Mouse (Mus musculus): ENCODE measurements around the gene Eps15. TPM values are rescaled to one million over a fixed set of nuclear protein-coding genes. Genes with fewer than 3 reads are reported as not detected.
A peak's percentile ranks its signal among the peaks of the same experiment; 100 is the strongest.

Gene Eps15
- total RNA-seq (2014; fragmentation: Nextera tagmentation) (149 and 169 TPM in 2 replicates), total RNA-seq (2017) (80.8 and 99.9 TPM in 2 replicates)

- ATAC-seq (replicated peaks; ENCODE audit: low FRiP score, low TSS enrichment, poor library complexity, severe bottlenecking), result peak; percentile 88
Measured at GRCm38 (mm10) chr4:109279689-109280458, at the start of gene Eps15. Eps15 (plus strand) TSS chr4:109280268.

DNA sequence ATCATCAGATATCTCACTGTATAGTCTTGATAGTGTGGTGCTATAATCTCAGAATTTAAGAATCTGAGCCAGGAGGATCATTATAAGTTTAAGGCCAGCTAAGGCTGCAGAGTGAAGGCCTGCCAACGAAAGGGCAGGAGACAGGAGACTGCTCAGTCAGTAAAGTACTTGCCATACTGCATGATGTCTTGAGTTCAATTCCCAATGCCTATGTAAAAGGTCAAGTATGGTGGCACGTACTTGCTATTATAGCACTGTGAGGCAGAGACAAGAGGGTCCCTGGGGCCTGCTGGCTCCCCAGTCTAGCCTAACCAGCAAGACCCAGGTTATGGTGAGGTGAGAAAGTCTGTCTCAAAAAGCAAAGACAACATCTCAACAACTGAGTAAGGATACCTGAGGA is 45.9 kb upstream of the Eps15 start, which contains the start of gene Calr4:
TSS of gene Calr4 (plus strand) at position 301 of the 400 bp plus-strand sequence.
- ATAC-seq (replicated peaks; ENCODE audit: low FRiP score, low TSS enrichment, poor library complexity, severe bottlenecking), result no peak

GRCm38 (mm10) chr4:109234806-109235350 is 45.2 kb upstream of the Eps15 start:
- no peak for ATAC-seq (replicated peaks; ENCODE audit: low FRiP score, low TSS enrichment, poor library complexity, severe bottlenecking)

- ATAC-seq (replicated peaks; ENCODE audit: low FRiP score, low TSS enrichment, poor library complexity, severe bottlenecking), result no peak
Measured at GRCm38 (mm10) chr4:109236186-109236879, 43.7 kb upstream of the Eps15 start.

DNA sequence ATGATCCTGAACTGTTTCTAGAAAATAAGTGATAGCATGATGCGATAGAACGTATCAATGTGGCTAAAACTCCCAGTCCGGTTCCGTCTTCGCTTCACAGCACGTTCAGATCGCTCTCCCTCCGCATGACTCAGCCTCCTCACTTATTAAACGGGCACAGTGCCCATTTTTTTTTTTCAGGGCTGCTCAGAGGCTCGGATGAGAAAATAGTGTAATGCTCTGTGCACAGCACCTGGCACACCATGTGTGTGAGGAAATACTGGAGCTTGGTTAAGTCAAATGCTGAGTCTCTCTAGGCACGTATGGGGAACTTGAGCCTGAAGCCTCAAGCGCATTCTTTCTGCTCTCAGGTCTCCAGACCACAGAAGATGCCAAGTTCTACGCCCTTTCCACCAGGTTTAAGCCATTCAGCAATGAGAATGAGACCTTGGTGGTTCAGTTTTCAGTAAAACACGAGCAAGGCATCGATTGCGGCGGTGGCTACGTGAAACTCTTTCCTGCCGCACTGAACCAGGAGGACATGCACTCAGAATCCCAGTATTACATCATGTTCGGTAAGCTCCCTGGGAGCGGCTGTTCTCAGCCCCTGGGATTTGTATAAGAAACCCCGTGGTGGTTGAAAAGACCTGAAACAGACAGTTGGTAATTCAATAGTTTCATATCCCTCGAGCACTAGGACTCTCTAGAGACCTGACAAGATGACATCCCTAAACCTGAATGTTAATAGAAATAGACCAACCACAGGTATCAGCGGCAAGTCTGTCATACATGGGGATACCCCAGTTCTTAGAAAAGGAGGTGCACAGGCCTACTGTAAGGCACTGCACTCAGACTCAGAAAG is 41.4 kb upstream of the Eps15 start:
- no peak for ATAC-seq (replicated peaks; ENCODE audit: low FRiP score, low TSS enrichment, poor library complexity, severe bottlenecking)

GRCm38 (mm10) chr4:109241221-109241620 is 38.8 kb upstream of the Eps15 start:
- no peak for ATAC-seq (replicated peaks; ENCODE audit: low FRiP score, low TSS enrichment, poor library complexity, severe bottlenecking)

DNA sequence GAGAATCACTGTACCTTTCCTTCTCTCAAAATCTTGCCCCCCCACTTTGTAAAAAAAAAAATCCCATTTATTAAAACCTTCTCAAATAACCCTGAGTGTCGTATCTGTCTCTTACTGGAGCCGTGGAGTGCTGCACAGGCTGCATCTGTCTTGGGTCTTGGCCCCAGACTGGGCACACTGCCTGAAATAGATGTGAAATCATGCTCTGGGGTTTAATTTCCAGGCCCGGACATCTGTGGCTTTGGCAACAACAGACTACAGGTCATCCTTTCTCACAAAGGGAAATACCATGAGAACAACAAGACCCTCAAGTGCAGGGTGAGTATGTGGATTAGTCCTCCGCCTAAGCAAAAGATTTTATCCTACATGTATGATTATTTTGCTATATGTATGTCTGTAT is 38.1 kb upstream of the Eps15 start:
- ATAC-seq (replicated peaks; ENCODE audit: low FRiP score, low TSS enrichment, poor library complexity, severe bottlenecking), result no peak

DNA sequence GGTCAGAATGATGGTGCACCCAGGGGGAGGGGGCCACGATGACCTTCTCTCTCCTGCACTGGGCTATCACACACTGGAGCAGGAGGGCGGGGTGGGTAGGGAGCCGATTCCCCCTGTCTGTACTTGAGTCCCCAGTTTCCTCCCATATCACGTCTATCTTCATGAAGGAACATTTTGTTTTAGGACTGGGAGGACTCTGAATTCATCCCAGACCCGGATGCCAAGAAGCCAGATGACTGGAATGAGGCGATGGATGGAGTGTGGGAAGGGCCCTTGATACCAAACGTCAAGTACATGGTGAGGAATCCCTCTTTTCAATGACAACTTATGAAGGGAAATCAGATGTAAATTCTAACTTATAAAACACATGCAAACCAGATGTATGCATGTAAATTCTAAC is 35.6 kb upstream of the Eps15 start:
- ATAC-seq (replicated peaks; ENCODE audit: low FRiP score, low TSS enrichment, poor library complexity, severe bottlenecking), result no peak

DNA sequence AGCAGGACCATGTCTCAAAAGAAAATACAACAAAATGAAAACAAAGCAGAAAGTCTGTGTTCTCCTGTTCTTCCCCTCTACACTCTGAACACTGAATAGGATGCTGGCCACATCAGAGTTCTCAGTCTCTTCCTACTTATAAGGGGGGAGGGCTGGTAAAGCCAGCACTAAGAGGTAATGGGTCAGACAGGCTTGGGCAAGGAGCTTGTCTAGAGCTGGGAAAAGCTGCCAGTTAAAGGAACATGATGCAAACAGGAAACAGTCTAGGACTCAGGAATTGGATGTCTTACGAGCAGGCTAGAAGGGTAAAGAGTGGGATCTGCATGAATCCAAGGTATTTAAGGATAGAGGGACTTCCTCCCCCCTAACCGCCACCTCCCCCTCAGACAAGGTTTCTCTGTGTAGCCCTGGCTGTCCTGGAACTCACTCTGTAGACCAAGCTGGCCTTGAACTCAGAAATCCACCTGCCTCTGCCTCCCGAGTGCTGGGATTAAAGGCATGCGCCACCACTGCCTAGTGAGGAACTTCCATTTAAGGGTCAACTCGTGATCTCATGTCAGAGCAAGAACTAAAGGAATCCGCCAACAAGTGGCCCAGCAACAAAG is 35.0 kb upstream of the Eps15 start:
- ATAC-seq (replicated peaks; ENCODE audit: low FRiP score, low TSS enrichment, poor library complexity, severe bottlenecking), result no peak

- peak; percentile 63 for ATAC-seq (replicated peaks; ENCODE audit: low FRiP score, low TSS enrichment, poor library complexity, severe bottlenecking)
Measured at GRCm38 (mm10) chr4:109251605-109252004, 28.5 kb upstream of the Eps15 start.

- no peak for ATAC-seq (replicated peaks; ENCODE audit: low FRiP score, low TSS enrichment, poor library complexity, severe bottlenecking)
Measured at GRCm38 (mm10) chr4:109252199-109252598, 27.9 kb upstream of the Eps15 start.

DNA sequence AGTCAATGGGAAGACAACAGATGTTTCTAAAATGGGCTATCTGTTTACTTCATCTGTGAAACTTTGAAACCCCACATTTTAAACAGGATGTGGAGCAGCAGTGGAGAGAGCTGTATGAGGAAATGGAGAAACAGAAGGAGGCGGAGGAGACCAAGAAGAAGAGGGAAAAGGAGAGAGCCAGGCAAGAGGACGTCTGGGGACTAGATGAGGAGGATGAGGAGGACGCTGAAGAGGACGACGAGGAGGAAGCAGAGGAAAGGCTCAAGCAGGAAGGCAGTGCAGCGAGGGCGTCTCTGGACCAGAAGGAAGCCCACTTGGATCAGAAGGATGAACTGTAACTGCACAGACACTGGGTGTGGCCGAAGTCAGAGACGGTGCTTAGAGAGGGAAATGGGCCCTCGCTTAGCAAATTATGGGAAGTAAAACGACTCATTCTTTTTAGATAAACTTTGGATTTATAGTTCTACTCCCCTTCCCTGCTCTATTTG is 26.4 kb upstream of the Eps15 start:
- no peak for ATAC-seq (replicated peaks; ENCODE audit: low FRiP score, low TSS enrichment, poor library complexity, severe bottlenecking)

GRCm38 (mm10) chr4:109254511-109254910 is 25.6 kb upstream of the Eps15 start:
- peak; percentile 74 for ATAC-seq (replicated peaks; ENCODE audit: low FRiP score, low TSS enrichment, poor library complexity, severe bottlenecking)

DNA sequence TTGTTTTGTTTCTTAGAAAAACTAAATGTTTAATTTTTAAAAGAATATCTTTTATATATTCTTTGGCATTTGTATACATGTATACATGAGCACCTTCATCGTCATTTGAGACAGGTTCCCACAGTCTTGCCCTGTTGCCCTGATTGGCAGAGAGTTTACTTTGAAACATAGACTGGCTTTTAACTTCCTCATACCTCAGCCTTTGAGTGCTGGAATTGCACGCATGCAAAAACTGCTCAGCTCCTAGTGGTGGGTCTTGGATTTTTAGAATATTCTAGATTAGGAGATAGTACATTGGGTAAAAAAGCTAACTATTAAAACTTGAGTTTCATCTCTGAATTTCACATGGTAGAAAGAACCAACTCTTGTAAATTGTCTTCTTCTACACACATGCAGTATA is 24.7 kb upstream of the Eps15 start:
- ATAC-seq (replicated peaks; ENCODE audit: low FRiP score, low TSS enrichment, poor library complexity, severe bottlenecking), result peak; percentile 32

- ATAC-seq (replicated peaks; ENCODE audit: low FRiP score, low TSS enrichment, poor library complexity, severe bottlenecking), result peak; percentile 48
Measured at GRCm38 (mm10) chr4:109255727-109256417, 24.2 kb upstream of the Eps15 start.

GRCm38 (mm10) chr4:109256791-109257190 is 23.3 kb upstream of the Eps15 start:
- no peak for ATAC-seq (replicated peaks; ENCODE audit: low FRiP score, low TSS enrichment, poor library complexity, severe bottlenecking)

DNA sequence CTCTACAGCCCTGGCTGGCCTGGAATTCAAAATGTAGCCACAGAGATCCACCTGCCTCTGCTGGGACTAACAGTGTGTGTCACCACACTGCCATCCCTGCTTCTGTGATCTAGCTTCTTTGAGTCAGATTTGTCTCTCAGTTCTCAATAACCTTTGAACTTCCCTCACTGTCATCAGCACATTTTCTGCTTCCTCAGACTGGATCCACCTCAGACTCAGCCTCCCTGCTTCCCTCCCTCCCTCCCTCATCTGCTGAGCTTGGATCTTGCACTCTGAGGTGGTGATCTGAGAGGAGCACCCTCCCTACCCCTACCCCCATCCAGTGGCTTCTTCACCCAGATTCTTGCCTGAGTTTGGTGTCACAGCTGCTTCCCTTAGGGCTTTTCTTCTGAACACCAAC is 22.4 kb upstream of the Eps15 start:
- ATAC-seq (replicated peaks; ENCODE audit: low FRiP score, low TSS enrichment, poor library complexity, severe bottlenecking), result no peak

DNA sequence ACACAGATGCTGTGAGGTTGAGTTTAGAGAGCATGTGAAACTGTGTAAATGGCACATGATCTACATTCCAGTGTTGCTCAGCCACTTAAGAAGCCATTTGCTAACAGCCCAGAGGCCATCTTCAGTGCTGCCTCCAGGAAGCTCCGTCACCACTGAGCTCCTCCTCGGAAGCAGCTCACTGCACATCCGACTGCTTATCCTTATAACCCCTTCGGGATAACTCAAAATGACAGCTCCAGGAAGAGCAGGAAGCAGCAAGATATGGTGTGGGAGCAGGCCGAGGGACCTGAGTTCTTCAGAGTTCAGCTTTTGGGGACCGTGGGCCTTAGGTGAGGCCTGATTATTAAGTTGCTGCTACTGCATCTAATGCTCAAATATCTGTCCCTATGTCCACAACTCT is 18.0 kb upstream of the Eps15 start:
- ATAC-seq (replicated peaks; ENCODE audit: low FRiP score, low TSS enrichment, poor library complexity, severe bottlenecking), result no peak

DNA sequence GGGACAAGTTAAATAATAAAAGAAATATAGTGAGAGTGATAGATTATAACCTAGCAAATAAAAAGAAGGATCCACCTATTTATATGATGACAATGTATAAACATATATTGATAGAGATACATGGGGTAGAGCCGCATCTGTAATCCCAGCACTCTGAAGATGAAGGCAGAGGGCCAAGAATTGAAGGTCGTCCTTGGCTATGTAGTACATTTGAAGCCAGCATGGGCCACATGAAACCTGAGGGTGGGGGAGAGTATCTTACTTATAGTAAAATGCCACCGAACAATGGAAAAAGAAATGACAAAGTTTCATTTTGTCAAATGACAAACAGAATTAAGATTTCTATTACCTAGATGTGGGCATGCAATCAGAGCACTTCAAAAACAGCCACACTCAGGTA is 14.0 kb upstream of the Eps15 start:
- no peak for ATAC-seq (replicated peaks; ENCODE audit: low FRiP score, low TSS enrichment, poor library complexity, severe bottlenecking)

Measured in megakaryocyte-erythroid progenitor cell, adult 5-6 weeks (primary cell).